Mouse (Mus musculus) gastrocnemius, adult 2 months (tissue): Measurements from ENCODE around the gene Hoxd4. TPM values are rescaled to one million over a fixed set of nuclear protein-coding genes. Genes with fewer than 3 reads are reported as not detected.

Source experiments
- DNase-seq: peaks from one replicate; pipeline ENCODE4 v3.0.0; 2022
- H3K27ac ChIP-seq: fragments of 200-600 bp; 2 replicates; pipeline ENCODE4 v1.8.1; 2022; ENCODE audit warnings: mild to moderate bottlenecking
- H3K4me3 ChIP-seq: fragments of 200-600 bp; 2 replicates; pipeline ENCODE4 v1.8.1; 2022; ENCODE audit warnings: mild to moderate bottlenecking, moderate library complexity
- CTCF ChIP-seq: fragments of 200-600 bp; IDR thresholded peaks from 2 replicates; pipeline ENCODE4 v1.8.1; 2022; ENCODE audit warnings: antibody characterized with exemption, mild to moderate bottlenecking, moderate library complexity
- intact Hi-C: fragments of 180-260 bp; cut with DNase I; formaldehyde crosslinking; loops from one replicate; pipeline ENCODE4 v1.15.1; 2025
- total RNA-seq, 2 experiments: library from RNA; stranded (reverse); gene quantifications; 2 replicates each; pipeline ENCODE4 v1.2.3; 2021

The Hoxd4 gene
- total RNA-seq, 2 experiments from 2014 or later, result 1.4 to 2.0 TPM

- no peak for TF ChIP-seq CTCF
- intact Hi-C loops, result no loop called here
- peak; percentile 82 for DNase-seq
- peak overlapping the region; percentile 93 for H3K4me3 ChIP-seq
- peak overlapping the region; percentile 98 for H3K27ac ChIP-seq
Measured at GRCm38 (mm10) chr2:74698201-74699052, 13.3 kb upstream of the Hoxd4 start.

- peak; percentile 31 for DNase-seq
- H3K4me3 ChIP-seq, result peak overlapping the region; percentile 93
- intact Hi-C loops, result no loop called here
- peak overlapping the region; percentile 98 for H3K27ac ChIP-seq
- no peak for TF ChIP-seq CTCF
Measured at GRCm38 (mm10) chr2:74699053-74699430, 12.7 kb upstream of the Hoxd4 start.

GRCm38 (mm10) chr2:74699664-74700545 is 11.8 kb upstream of the Hoxd4 start:
- Histone ChIP-seq H3K4me3 (peak overlapping the region; percentile 93; the same call in 1 of the 2 replicates), H3K27ac (no peak overlapping the region)
- DNase-seq, result no peak
- intact Hi-C loops, result loop anchor here (5.0 kb wide), 4 partner anchors 262 to 892 kb away; no protein-coding TSS in a partner anchor
- no peak for TF ChIP-seq CTCF

- TF ChIP-seq CTCF, result no peak
- intact Hi-C loops, result loop anchor here (5.0 kb wide), 4 partner anchors 262 to 892 kb away; no protein-coding TSS in a partner anchor
- H3K4me3 ChIP-seq, result no peak overlapping the region
Measured at GRCm38 (mm10) chr2:74700546-74701112, 11.1 kb upstream of the Hoxd4 start.

GRCm38 (mm10) chr2:74701949-74702819 is 9.5 kb upstream of the Hoxd4 start:
- no peak overlapping the region for H3K27ac ChIP-seq
- peak overlapping the region; percentile 42; the same call in 1 of the 2 replicates for H3K4me3 ChIP-seq
- intact Hi-C loops, result loop anchor here (1.0 to 5.0 kb wide), 6 partner anchors 260 to 890 kb away; no protein-coding TSS in a partner anchor
- TF ChIP-seq CTCF, result peak; percentile 96
- peak; percentile 77 for DNase-seq

More at GRCm38 (mm10) chr2:74700546-74701112, 11.1 kb upstream of the Hoxd4 start:
- H3K27ac ChIP-seq, result no peak overlapping the region
- DNase-seq, result no peak

GRCm38 (mm10) chr2:74702820-74703219 is 8.9 kb upstream of the Hoxd4 start:
- Histone ChIP-seq H3K4me3 (no peak overlapping the region), H3K27ac (no peak overlapping the region)
- DNase-seq, result no peak
- intact Hi-C loops, result loop anchor here (1.0 to 5.0 kb wide), 6 partner anchors 259 to 889 kb away; no protein-coding TSS in a partner anchor
- no peak for TF ChIP-seq CTCF

- H3K4me3 ChIP-seq, result no peak overlapping the region
- intact Hi-C loops, result loop anchor here (2.0 to 5.0 kb wide), 5 partner anchors 259 to 889 kb away; no protein-coding TSS in a partner anchor
- TF ChIP-seq CTCF, result no peak
- no peak overlapping the region; the same call in 1 of the 2 replicates for H3K27ac ChIP-seq
- DNase-seq, result no peak
Measured at GRCm38 (mm10) chr2:74703317-74703716, 8.4 kb upstream of the Hoxd4 start.

GRCm38 (mm10) chr2:74703720-74704392 is 7.9 kb upstream of the Hoxd4 start:
- Histone ChIP-seq H3K27ac (peak overlapping the region; percentile 94), H3K4me3 (peak overlapping the region; percentile 84)
- intact Hi-C loops, result loop anchor here (2.0 to 5.0 kb wide), 5 partner anchors 258 to 888 kb away; no protein-coding TSS in a partner anchor
- no peak for DNase-seq
- TF ChIP-seq CTCF, result no peak

GRCm38 (mm10) chr2:74704393-74704998 is 7.2 kb upstream of the Hoxd4 start, which contains the start of gene Hoxd8:
TSS of gene Hoxd8 (plus strand) at chr2:74704615.
- TF ChIP-seq CTCF, result no peak; the same call in 1 of the 2 replicates
- intact Hi-C loops, result loop anchor here (5.0 kb wide), 4 partner anchors 258 to 888 kb away; no protein-coding TSS in a partner anchor
- peak; percentile 90 for DNase-seq
- peak within 1 kb of the TSS; percentile 94 for H3K27ac ChIP-seq
- H3K4me3 ChIP-seq, result peak within 1 kb of the TSS; percentile 84

GRCm38 (mm10) chr2:74704999-74705466 is 6.7 kb upstream of the Hoxd4 start:
- Histone ChIP-seq H3K4me3 (peak overlapping the region; percentile 84), H3K27ac (peak overlapping the region; percentile 94)
- peak; percentile 77 for DNase-seq
- intact Hi-C loops, result loop anchor here (5.0 kb wide), 4 partner anchors 257 to 887 kb away; no protein-coding TSS in a partner anchor
- TF ChIP-seq CTCF, result no peak; the same call in none of the 2 replicates
